Mouse (Mus musculus) spleen, postnatal 14 days (tissue): ENCODE results near the gene Slfn1.
"Not testable (repeated sequence)": the region's sequence is repeated elsewhere in the genome, so short reads cannot be mapped to it uniquely, and the experiment has no call there.

ENCODE experiments used
- DNase-seq, 2 experiments: peaks; one replicate each; pipeline ENCODE4 v3.0.0; 2021 to 2022; ENCODE audit warnings: low spot score in 2 of 2

The Slfn1 gene

GRCm38 (mm10) chr11:83116597-83117227 is at the start of gene Slfn1:
TSS of gene Slfn1 (plus strand) at chr11:83116849.
- DNase-seq: no peak

GRCm38 (mm10) chr11:83067982-83068694 is 48.5 kb upstream of the Slfn1 start:
- DNase-seq: no peak

DNA sequence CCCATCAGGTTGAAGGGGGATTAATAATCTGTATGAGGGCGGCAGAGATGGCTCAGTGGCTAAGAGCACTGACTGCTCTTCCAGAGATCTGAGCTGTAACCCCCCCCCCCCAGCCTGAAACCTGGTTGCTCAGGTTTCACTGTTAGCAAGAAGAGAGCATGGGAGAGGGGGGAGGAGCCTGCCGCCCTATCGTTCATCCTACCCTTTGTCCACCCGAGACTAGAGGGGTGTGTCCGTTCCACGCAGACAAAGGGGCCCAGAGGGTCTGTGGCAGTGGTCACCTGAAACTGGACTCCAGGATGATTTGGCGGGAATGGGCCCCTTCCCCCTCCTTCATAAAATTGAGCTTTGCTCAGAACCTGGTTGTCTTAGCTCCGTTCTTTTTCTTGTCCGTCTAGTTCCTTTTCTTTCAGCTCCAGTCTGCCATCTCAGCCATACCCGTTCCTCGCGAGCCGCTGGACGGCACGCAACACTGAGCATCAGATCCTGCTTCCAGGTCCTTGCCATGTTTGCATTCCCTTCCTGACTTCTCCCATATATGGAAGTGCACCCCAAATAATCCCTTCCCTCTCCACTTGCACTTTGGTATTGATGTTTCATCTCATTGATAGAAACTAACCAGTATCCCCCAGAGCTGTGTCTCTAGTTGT is 46.2 kb upstream of the Slfn1 start:
- no peak for DNase-seq

- DNase-seq: peak in 1 of 2 experiments; percentile 48
Observed at GRCm38 (mm10) chr11:83077714-83078422, 38.8 kb upstream of the Slfn1 start.

- no peak for DNase-seq
Observed at GRCm38 (mm10) chr11:83078423-83079140, 38.1 kb upstream of the Slfn1 start.

DNA sequence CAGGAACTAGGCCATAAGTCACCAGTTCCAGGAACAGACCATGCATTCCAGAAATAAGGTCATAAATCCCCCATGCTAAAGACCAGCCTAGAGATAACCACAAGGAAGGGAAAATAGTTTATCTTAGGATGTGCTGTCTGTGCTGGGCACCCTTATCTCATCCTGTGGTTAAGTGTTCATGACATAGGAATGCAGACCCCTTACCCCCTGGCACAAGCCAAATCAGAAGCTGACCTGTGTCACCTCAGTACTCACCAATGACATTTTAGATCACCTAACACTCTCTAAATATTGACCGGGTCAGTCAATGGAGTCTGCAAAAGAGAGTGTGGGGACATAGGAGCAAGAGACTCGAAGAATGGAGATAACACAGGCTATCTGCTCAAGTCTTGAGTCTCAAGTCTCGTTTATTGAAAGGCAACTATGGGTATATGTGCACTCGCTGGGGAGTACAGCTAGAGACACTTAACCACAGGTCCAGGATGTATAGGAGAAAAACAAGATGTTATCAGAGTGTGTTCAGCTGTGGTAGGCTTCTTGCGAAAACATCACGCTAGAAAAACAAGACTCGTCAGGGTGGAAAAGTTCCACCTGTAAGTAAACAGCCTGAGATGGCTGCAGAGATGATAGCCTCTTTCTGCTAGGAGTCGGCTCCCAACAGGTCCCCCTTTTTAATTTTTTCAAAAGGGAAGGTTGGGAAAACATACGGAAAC is 37.0 kb upstream of the Slfn1 start:
- DNase-seq: no peak

DNA sequence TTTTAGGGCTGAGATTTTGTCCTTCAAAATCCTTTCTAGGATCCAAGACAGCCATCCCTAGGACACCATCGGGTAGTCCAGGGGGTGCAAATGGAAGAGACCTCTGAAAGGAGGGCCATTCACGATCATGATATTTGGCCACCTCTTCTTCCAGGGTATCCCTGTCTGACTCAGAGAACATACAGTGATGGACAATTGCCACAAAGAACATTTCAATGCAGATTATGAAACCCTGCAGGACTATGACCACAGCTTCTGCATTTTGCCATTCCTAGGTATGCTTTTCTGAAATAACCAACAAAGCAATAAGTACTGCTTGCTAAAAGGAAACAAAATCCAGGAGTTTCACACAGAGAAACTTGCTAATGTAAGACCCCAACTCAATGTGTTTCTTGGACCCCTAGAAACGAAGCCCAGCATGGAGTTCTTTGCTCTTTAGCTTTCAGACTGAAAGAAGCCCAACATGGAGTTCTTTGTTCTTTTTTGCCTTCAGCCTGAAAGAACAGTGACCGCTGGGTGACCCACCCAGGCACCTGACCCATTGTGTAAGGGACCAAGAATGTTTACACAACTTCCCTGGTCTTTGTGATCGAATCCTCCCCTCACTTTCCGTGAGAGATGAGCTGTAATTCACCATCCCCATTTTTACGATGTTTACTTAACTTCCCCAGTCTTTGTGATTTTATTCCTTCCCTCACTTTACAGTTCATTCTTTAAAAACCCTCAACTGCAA is 33.7 kb upstream of the Slfn1 start:
- DNase-seq: no peak

DNA sequence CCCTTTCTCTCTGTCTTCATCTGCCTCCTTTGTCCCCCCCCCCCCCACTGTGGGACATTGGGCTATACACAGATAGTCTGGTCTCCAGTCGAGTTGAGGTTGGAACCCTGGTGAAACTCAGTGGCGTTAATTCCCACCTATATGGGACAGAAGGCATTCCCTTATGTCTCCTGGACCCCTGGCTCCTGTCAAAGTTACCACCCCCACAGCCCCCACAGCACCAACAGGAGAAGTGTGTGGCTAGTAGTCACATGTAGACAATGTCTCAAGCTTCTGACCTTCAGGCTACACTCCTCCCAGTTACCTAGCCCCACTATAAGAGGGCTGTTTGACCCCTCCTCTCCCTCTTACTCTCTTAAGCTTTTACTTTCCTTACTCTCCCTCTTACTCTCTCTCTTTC is 32.5 kb upstream of the Slfn1 start:
- no peak for DNase-seq

DNA sequence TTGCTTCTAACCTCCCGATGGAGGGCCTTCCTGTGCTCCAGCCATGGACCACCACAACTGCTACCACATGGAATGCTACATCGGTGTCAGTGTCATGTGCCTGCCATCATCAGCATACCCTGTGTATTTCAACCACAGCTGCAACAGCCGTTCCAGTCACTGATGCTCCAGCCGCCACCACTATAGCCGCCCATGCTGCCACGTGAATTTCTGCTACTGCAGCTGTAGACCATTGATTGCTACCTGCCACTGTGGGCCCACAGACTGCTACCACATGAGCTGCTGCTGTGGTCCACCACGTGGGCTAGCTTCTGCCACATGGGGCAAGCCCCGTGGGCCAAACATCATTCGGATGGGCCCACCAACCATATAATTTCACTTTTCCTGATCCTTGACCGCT is 31.9 kb upstream of the Slfn1 start:
- DNase-seq: no peak

DNA sequence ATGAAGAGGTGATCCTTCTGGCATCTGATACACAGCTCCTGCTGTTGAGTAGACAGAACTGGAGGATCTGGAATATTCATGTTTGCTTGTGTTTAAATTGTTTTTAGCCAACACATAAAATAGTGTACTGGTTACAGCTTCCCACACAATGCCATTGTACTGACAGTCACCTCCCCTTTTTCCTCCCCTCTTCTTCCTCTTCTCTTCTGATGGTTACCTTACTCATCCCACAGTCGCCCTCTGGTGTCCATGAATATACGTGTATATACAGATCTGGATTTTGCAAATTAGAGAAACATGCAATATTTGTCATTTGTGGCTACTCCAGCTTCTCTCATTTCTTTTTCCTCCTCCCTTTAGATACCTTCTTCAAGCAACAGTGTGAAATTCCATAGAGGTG is 1.5 kb upstream of the Slfn1 start:
- peak in 1 of 2 experiments; percentile 50 for DNase-seq

- no peak for DNase-seq
Observed at GRCm38 (mm10) chr11:83118056-83118455, 1.4 kb downstream of the Slfn1 start.

- no peak for DNase-seq
Observed at GRCm38 (mm10) chr11:83121131-83121685, 4.6 kb downstream of the Slfn1 start.

GRCm38 (mm10) chr11:83123198-83123597 is 6.5 kb downstream of the Slfn1 start:
- DNase-seq: no peak

DNA sequence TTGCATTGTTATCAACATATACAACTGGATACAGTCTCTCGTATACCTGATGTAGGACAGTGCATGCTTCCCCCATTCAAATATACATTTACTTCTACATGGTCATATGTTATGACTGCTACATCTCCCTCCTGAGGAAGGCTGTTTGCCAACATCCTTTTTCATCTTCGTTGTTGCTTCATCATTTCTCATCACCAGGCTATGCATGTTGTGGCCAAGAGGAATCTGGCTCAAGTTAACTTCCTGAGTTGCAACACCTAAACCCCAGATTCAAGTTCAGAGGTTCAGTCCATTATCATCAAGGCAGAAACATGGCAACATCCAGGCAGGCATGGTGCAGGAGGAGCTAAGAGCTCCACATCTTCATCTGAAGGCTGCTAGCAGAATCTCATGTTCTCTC is 8.3 kb downstream of the Slfn1 start:
- no peak for DNase-seq

GRCm38 (mm10) chr11:83125633-83126032 is 9.0 kb downstream of the Slfn1 start:
- not testable (repeated sequence) for DNase-seq

GRCm38 (mm10) chr11:83137253-83137652 is 20.6 kb downstream of the Slfn1 start:
- not testable (repeated sequence) for DNase-seq

DNA sequence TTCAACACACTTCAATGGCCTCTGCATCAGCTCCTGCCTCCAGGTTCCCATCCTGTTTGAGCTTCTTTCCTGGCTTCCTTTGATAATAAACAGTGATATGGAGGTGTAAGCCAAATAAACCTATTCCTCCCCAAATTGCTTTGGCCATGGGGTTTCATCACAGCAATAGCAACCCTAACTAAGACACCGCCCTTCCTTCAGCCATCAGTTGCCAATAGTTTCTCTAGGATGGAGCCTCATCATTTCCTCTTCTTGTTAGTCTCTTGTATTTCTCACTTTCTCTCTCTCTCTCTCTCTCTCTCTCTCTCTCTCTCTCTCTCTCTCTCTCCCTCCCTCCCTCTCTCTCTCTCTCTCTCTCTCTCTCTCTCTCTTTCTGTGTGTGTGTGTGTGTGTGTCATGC is 32.3 kb downstream of the Slfn1 start:
- DNase-seq: not testable (repeated sequence)
